Mouse (Mus musculus) cortical plate, adult 2 months (tissue): ENCODE measurements at regions not wholly inside any gene's neighbourhood (a gene's known extent, or its start where the extent isn't known, plus 50 kb on each side); places are given as distances from the start of the nearest gene placed in this dataset.

Experiments used
- H3K27ac ChIP-seq: fragments of 200-500 bp; 2 replicates; pipeline ENCODE4 v1.5.1; 2012; ENCODE audit warnings: low read length, control low read depth, inconsistent platforms; ENCODE audit not compliant: insufficient read depth
- H3K4me1 ChIP-seq: fragments of 200-500 bp; 2 replicates; pipeline ENCODE4 v1.6.1; 2011; ENCODE audit warnings: low read length; ENCODE audit not compliant: control insufficient read depth, insufficient read depth
- H3K4me3 ChIP-seq: fragments of 200-500 bp; 2 replicates; pipeline ENCODE4 v1.5.1; 2011; ENCODE audit warnings: mild to moderate bottlenecking, low read length, control low read depth; ENCODE audit not compliant: insufficient read depth
- CTCF ChIP-seq: fragments of 200-500 bp; IDR thresholded peaks from 2 replicates; pipeline ENCODE4 v1.5.1; 2011; ENCODE audit warnings: mild to moderate bottlenecking, control low read depth, low read length; ENCODE audit not compliant: insufficient read depth; ENCODE audit errors: extremely low read depth
- POLR2A ChIP-seq: fragments of 200-500 bp; IDR thresholded peaks from 2 replicates; pipeline ENCODE4 v1.6.1; 2011; ENCODE audit warnings: mild to moderate bottlenecking, low read length, control low read depth; ENCODE audit not compliant: insufficient read depth; ENCODE audit errors: extremely low read depth

- Histone ChIP-seq H3K27ac (no peak overlapping the region), H3K4me1 (no peaks in the 10 kb centered on the region), H3K4me3 (no peak overlapping the region)
- TF ChIP-seq CTCF (no peak), POLR2A (no peak)
Measured at GRCm38 (mm10) chr7:133177179-133177575, 53.0 kb upstream of the Ctbp2 start.

GRCm38 (mm10) chr7:133176256-133177178 lies 52.4 kb upstream of the Ctbp2 start:
- TF ChIP-seq POLR2A = no peak
- TF ChIP-seq CTCF = no peak
- Histone ChIP-seq H3K4me3 (no peak overlapping the region), H3K27ac (no peak overlapping the region), H3K4me1 (no peaks in the 10 kb centered on the region)
